Mouse (Mus musculus) left cerebral cortex, adult 2 months (tissue): Measurements from ENCODE around the gene Jmjd8. TPM values are rescaled to one million over a fixed set of nuclear protein-coding genes. Genes with fewer than 3 reads are reported as not detected.

ENCODE experiments used
- DNase-seq, 2 experiments: peaks; one replicate each; pipeline ENCODE4 v3.0.0; 2021 to 2022; ENCODE audit warnings: low spot score in 2 of 2, mixed read lengths in 1 of 2; ENCODE audit errors: extremely low spot score in 1 of 2
- H3K27ac ChIP-seq: fragments of 200-600 bp; 2 replicates; pipeline ENCODE4 v1.8.1; 2022
- H3K4me3 ChIP-seq: fragments of 200-600 bp; 2 replicates; pipeline ENCODE4 v1.8.1; 2022
- CTCF ChIP-seq: fragments of 200-600 bp; IDR thresholded peaks from 2 replicates; pipeline ENCODE4 v1.8.1; 2022; ENCODE audit warnings: antibody characterized with exemption, mild to moderate bottlenecking, moderate library complexity
- intact Hi-C: fragments of 180-260 bp; cut with DNase I; formaldehyde crosslinking; loops from one replicate; pipeline ENCODE4 v1.15.1; 2025
- microRNA-seq, 2 experiments: library from miRNA; unstranded; fragments of <30 nt; microRNA quantifications; one replicate each; pipeline ENCODE4 v1.2.0; 2021
- total RNA-seq, 2 experiments: library from RNA; stranded (reverse); gene quantifications; 2 replicates each; pipeline ENCODE4 v1.2.3; 2021

The Jmjd8 gene
- total RNA-seq, 2 experiments from 2014 or later = 55.1 to 55.6 TPM

DNA sequence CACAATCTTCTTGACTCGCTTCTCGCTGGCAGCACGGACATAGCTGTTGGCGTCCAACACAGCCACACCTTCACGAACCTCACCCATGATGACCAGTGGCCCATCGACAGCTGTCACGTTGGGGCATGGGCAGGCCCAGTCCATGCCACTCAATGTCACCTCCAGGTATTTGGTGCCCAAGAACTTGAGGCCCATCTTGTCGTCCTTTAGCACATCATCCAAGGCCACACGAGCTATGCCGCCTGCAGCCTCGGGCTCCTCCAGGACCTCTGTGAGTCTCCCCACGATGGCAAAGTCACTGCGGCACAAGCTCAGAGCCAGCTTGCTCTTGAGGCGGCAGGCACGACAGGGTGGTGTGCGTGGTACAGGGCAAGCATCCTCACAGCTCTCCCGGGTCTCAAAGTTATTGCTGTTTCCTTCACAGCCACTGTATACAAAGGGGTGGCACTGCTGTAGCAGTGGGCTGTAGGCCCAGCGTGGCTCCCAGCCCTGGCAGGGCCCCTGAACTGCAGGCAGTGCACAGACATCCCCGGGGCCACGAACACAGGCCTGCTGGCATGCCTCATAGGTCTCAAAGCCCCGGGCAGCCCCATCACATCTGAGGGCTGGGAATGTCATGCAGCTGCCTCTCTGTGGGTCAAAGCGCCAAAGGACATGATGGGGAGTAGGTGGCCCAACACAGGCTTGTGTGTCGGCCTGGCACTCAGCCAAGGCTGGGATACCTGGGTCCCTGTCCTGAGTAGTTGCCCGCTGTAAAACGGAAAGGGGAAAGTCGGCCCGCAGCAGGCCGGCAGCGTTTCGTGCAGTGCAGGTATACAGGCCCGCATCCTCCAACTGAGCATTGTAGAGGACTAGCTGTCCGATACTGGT lies 49.3 kb downstream of the Jmjd8 start:
- intact Hi-C loops = loop anchor here (5.0 kb wide), 1 partner anchor 39 kb away; the partner anchor contains the start of gene Rab40c
- no peak overlapping the region for H3K4me3 ChIP-seq
- DNase-seq = no peak
- TF ChIP-seq CTCF = no peak
- H3K27ac ChIP-seq = no peak overlapping the region

- DNase-seq = peak in 1 of 2 experiments; percentile 24
- no peak for TF ChIP-seq CTCF
- no peak overlapping the region for H3K4me3 ChIP-seq
- intact Hi-C loops = loop anchor here (5.0 kb wide), 1 partner anchor 39 kb away; the partner anchor contains the start of gene Rab40c
- H3K27ac ChIP-seq = no peak overlapping the region
Measured at GRCm38 (mm10) chr17:25878611-25879180, 50.0 kb downstream of the Jmjd8 start.

GRCm38 (mm10) chr17:25879261-25879660 lies 50.6 kb downstream of the Jmjd8 start:
- peak in 1 of 2 experiments; percentile 55 for DNase-seq
- Histone ChIP-seq H3K27ac (no peak overlapping the region), H3K4me3 (no peak overlapping the region)
- TF ChIP-seq CTCF = peak; percentile 60
- intact Hi-C loops = loop anchor here (5.0 kb wide), 1 partner anchor 38 kb away; the partner anchor contains the start of gene Rab40c

GRCm38 (mm10) chr17:25879750-25880149 lies 51.1 kb downstream of the Jmjd8 start:
- Histone ChIP-seq H3K4me3 (no peak overlapping the region), H3K27ac (no peak overlapping the region)
- TF ChIP-seq CTCF = no peak
- DNase-seq = no peak
- intact Hi-C loops = loop anchor here (5.0 kb wide), 1 partner anchor 38 kb away; the partner anchor contains the start of gene Rab40c

DNA sequence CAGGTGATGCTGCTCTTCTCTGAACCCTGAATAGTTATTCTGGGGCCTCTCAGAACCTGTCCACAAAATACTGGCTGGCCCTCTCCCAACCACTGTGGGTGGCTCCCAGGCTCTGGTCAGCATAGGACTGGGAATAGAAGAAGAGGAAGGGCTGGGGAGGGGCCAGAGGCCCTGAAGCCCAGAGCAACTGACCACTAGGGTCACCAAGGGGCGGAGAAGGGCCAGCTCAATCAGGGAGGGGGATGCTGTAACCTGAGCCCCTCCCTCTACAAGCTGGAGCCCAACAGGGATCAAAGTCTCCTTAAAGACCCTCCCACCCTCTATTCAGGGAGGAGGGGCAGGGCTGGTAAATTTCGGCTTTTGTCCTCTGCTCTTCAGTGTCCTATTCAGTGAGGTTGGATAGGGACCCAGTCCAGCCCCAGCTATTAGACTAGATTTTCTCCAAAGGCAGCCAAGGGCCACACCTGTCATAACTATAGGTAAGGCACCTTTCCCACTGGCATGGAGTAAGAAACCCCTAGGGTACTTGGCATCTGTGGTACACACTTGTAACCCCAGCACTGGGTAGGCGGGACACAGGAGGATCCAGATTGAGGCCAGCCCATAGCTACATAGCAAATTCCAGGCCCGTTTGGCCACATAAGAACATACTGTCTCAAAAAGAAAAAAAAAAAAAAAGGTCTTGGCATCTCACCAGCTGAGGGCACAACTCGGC lies 51.7 kb downstream of the Jmjd8 start, which contains the start of gene Wfikkn1:
Gene Wfikkn1, minus strand, starts transcription at position 663 of the 715 bp plus-strand sequence.
- Histone ChIP-seq H3K4me3 (no peak within 1 kb of the TSS), H3K27ac (0 out of 2 replicates have a peak within 1 kb of the TSS, but pooled peaks have one; percentile 11)
- TF ChIP-seq CTCF = no peak
- intact Hi-C loops = no loop called here
- DNase-seq = no peak

- no peak for TF ChIP-seq CTCF
- DNase-seq = no peak
- Histone ChIP-seq H3K27ac (no peak overlapping the region), H3K4me3 (no peak overlapping the region)
- intact Hi-C loops = no loop called here
Measured at GRCm38 (mm10) chr17:25880913-25881641, 52.4 kb downstream of the Jmjd8 start.

Small RNA genes lying within 50 kb of the gene (microRNA-seq; reads per million reads assigned to microRNA genes)
- gene Mir3082 (6.6 to 6.7 reads per million in 2 experiments), gene Mir6966 (1.9 to 3.7 reads per million in 2 experiments)

Other genes with a start within 250 kb of the Jmjd8 start
- 10 to 100 TPM; 22.0 to 25.4 TPM for gene Lmf1, start 249.8 kb upstream of the Jmjd8 start, total RNA-seq
- gene Gng13, start 111.7 kb upstream of the Jmjd8 start, total RNA-seq = 100 to 1,000 TPM; 146 to 168 TPM
- 1 to 10 TPM; 1.3 to 1.4 TPM for gene Chtf18, start 101.4 kb upstream of the Jmjd8 start, total RNA-seq
- 10 to 100 TPM; 55.6 to 57.4 TPM for gene Rpusd1, start 101.2 kb upstream of the Jmjd8 start, total RNA-seq
- under 1 TPM; 0.45 to 0.47 TPM for gene Mslnl, start 92.8 kb upstream of the Jmjd8 start, total RNA-seq
- 1 to 10 TPM; 3.1 to 3.9 TPM for gene Msln, start 74.5 kb upstream of the Jmjd8 start, total RNA-seq
- gene Narfl, start 55.1 kb upstream of the Jmjd8 start, total RNA-seq = 10 to 100 TPM; 32.4 to 33.2 TPM
- gene Haghl, start 43.2 kb upstream of the Jmjd8 start, total RNA-seq = 100 to 1,000 TPM; 112 to 123 TPM
- gene Ccdc78, start 42.3 kb upstream of the Jmjd8 start, total RNA-seq = not detected
- 10 to 100 TPM; 84.9 to 85.1 TPM for gene Fam173a, start 36.0 kb upstream of the Jmjd8 start, total RNA-seq
- 1 to 10 TPM in 1 of 2 experiments, not detected in 1; 1.4 TPM for gene AC134908.4, start 33.2 kb upstream of the Jmjd8 start, total RNA-seq
- gene Metrn, start 31.7 kb upstream of the Jmjd8 start, total RNA-seq = 10 to 100 TPM; 72.3 to 88.2 TPM
- gene Fbxl16, start 19.8 kb upstream of the Jmjd8 start, total RNA-seq = 100 to 1,000 TPM; 644 to 656 TPM
- 10 to 100 TPM; 26.8 to 30.9 TPM for gene Wdr24, start 5.2 kb upstream of the Jmjd8 start, total RNA-seq
- 100 to 1,000 TPM; 162 to 171 TPM for gene Stub1, start 4.5 kb downstream of the Jmjd8 start, total RNA-seq
- 10 to 100 TPM; 36.3 to 39.6 TPM for gene Rhbdl1, start 8.4 kb downstream of the Jmjd8 start, total RNA-seq
- gene Gm20683, start 12.9 kb downstream of the Jmjd8 start, total RNA-seq = 10 to 100 TPM; 23.0 to 25.1 TPM
- gene Rhot2, start 16.0 kb downstream of the Jmjd8 start, total RNA-seq = 100 to 1,000 TPM; 103 to 105 TPM
- gene Wdr90, start 32.6 kb downstream of the Jmjd8 start, total RNA-seq = 10 to 100 TPM; 34.9 to 36.8 TPM
- 10 to 100 TPM; 17.8 to 25.7 TPM for gene Mcrip2, start 39.9 kb downstream of the Jmjd8 start, total RNA-seq
- 10 to 100 TPM; 37.8 to 38.1 TPM for gene Mettl26, start 46.2 kb downstream of the Jmjd8 start, total RNA-seq
- 1 to 10 TPM; 1.7 TPM for gene Wfikkn1, start 52.0 kb downstream of the Jmjd8 start, total RNA-seq
- gene Rab40c, start 90.9 kb downstream of the Jmjd8 start, total RNA-seq = 10 to 100 TPM; 46.4 to 47.2 TPM
- gene Pigq, start 116.1 kb downstream of the Jmjd8 start, total RNA-seq = 100 to 1,000 TPM in 1 of 2 experiments, 10 to 100 TPM in 1; 96.5 to 118 TPM
- gene Nhlrc4, start 116.1 kb downstream of the Jmjd8 start, total RNA-seq = under 1 TPM; 0.20 to 0.87 TPM
- under 1 TPM; 0.26 to 0.27 TPM for gene A930017K11Rik, start 123.7 kb downstream of the Jmjd8 start, total RNA-seq
- 10 to 100 TPM; 53.9 to 59.3 TPM for gene Capn15, start 156.9 kb downstream of the Jmjd8 start, total RNA-seq
- gene Rab11fip3, start 240.7 kb downstream of the Jmjd8 start, total RNA-seq = 100 to 1,000 TPM; 114 to 119 TPM